Mouse (Mus musculus): ENCODE results near the gene Cyb561d2. TPM values are rescaled to one million over a fixed set of nuclear protein-coding genes. Genes with fewer than 3 reads are reported as not detected.
A peak's percentile ranks its signal among the peaks of the same experiment; 100 is the strongest.
"Not testable (repeated sequence)": the region's sequence is repeated elsewhere in the genome, so short reads cannot be mapped to it uniquely, and the experiment has no call there.

The Cyb561d2 gene
- polyA plus RNA-seq, 1 experiment from 2014 or later = 35.1 TPM

- Histone ChIP-seq H3K4me3 (replicated peaks; ENCODE audit: low read depth, low read length) (peak within 1 kb of the TSS; percentile 85), H3K27me3 (ENCODE audit: control insufficient read depth, insufficient read depth, low read length) (no peaks in the 10 kb centered on the region), H3K9ac (replicated peaks; ENCODE audit: low read length) (peak within 1 kb of the TSS; percentile 80), H3K27ac (replicated peaks; ENCODE audit: low read depth, low read length) (peak within 1 kb of the TSS; percentile 88), H3K4me1 (ENCODE audit: control insufficient read depth, insufficient read depth, low read length) (peaks cover 40% of the 10 kb centered on the region), H3K4me2 (ENCODE audit: low read length) (peak within 1 kb of the TSS; percentile 83), H3K9me3 (ENCODE audit: control insufficient read depth, low read length) (no peaks in the 10 kb centered on the region), H3K36me3 (ENCODE audit: control insufficient read depth, insufficient read depth, low read length) (peaks cover 49% of the 10 kb centered on the region)
- 6% methylated on average over 18 of the region's 18 CpGs for WGBS
- ATAC-seq (ENCODE audit: low FRiP score, low TSS enrichment) (no peak), DNase-seq (peak; percentile 39)
These were observed 25.8 kb upstream of the Cyb561d2 start, which contains the start of gene Hyal2 for GRCm38 (mm10) chr9:107567702-107568319. Gene Hyal2, plus strand, starts transcription at chr9:107567945.

GRCm38 (mm10) chr9:107566855-107567254 lies 24.9 kb upstream of the Cyb561d2 start:
- Histone ChIP-seq H3K27ac (replicated peaks; ENCODE audit: low read depth, low read length) (no peak overlapping the region; the same call in 1 of the 2 replicates), H3K36me3 (ENCODE audit: control insufficient read depth, insufficient read depth, low read length) (peaks cover 46% of the 10 kb centered on the region), H3K27me3 (ENCODE audit: control insufficient read depth, insufficient read depth, low read length) (no peaks in the 10 kb centered on the region), H3K4me1 (ENCODE audit: control insufficient read depth, insufficient read depth, low read length) (peaks cover 43% of the 10 kb centered on the region), H3K4me2 (ENCODE audit: low read length) (0 out of 2 replicates have a peak overlapping the region, but pooled peaks have one; percentile 83), H3K9ac (replicated peaks; ENCODE audit: low read length) (no peak overlapping the region), H3K9me3 (ENCODE audit: control insufficient read depth, low read length) (no peaks in the 10 kb centered on the region), H3K4me3 (replicated peaks; ENCODE audit: low read depth, low read length) (no peak overlapping the region)
- ATAC-seq (ENCODE audit: low FRiP score, low TSS enrichment) = no peak
- 73% methylated on average over 3 of the region's 3 CpGs for WGBS
- no peak for DNase-seq

GRCm38 (mm10) chr9:107566041-107566709 lies 24.2 kb upstream of the Cyb561d2 start:
- H3K4me2 ChIP-seq (ENCODE audit: low read length) = peak overlapping the region; percentile 17; the same call in 1 of the 2 replicates
- H3K4me3 ChIP-seq (replicated peaks; ENCODE audit: low read depth, low read length) = 0 out of 2 replicates have a peak overlapping the region, but pooled peaks have one; percentile 2
- H3K27ac ChIP-seq (replicated peaks; ENCODE audit: low read depth, low read length) = no peak overlapping the region
- H3K4me1 ChIP-seq (ENCODE audit: control insufficient read depth, insufficient read depth, low read length) = peaks cover 37% of the 10 kb centered on the region
- ATAC-seq (ENCODE audit: low FRiP score, low TSS enrichment) = no peak
- peak; percentile 84 for DNase-seq
- H3K36me3 ChIP-seq (ENCODE audit: control insufficient read depth, insufficient read depth, low read length) = peaks cover 46% of the 10 kb centered on the region
- H3K9ac ChIP-seq (replicated peaks; ENCODE audit: low read length) = no peak overlapping the region
- 63% methylated on average over 15 of the region's 15 CpGs for WGBS
- no peaks in the 10 kb centered on the region for H3K9me3 ChIP-seq (ENCODE audit: control insufficient read depth, low read length)
- no peaks in the 10 kb centered on the region for H3K27me3 ChIP-seq (ENCODE audit: control insufficient read depth, insufficient read depth, low read length)

GRCm38 (mm10) chr9:107565556-107565955 lies 23.6 kb upstream of the Cyb561d2 start:
- not testable (repeated sequence) for H3K4me3 ChIP-seq (replicated peaks; ENCODE audit: low read depth, low read length); ATAC-seq (ENCODE audit: low FRiP score, low TSS enrichment)

GRCm38 (mm10) chr9:107563029-107563581 lies 21.1 kb upstream of the Cyb561d2 start, which contains the start of gene Tusc2:
Gene Tusc2, plus strand, starts transcription at chr9:107563255.
- peaks cover 19% of the 10 kb centered on the region for H3K4me1 ChIP-seq (ENCODE audit: control insufficient read depth, insufficient read depth, low read length)
- ATAC-seq (ENCODE audit: low FRiP score, low TSS enrichment) (peak; percentile 96), DNase-seq (peak; percentile 95)
- H3K36me3 ChIP-seq (ENCODE audit: control insufficient read depth, insufficient read depth, low read length) = peaks cover 68% of the 10 kb centered on the region
- H3K9ac ChIP-seq (replicated peaks; ENCODE audit: low read length) = peak within 1 kb of the TSS; percentile 77
- H3K27me3 ChIP-seq (ENCODE audit: control insufficient read depth, insufficient read depth, low read length) = no peaks in the 10 kb centered on the region
- peak within 1 kb of the TSS; percentile 71 for H3K4me2 ChIP-seq (ENCODE audit: low read length)
- H3K27ac ChIP-seq (replicated peaks; ENCODE audit: low read depth, low read length) = peak within 1 kb of the TSS; percentile 62
- WGBS = under 1% methylated on average over 46 of the region's 46 CpGs
- no peaks in the 10 kb centered on the region for H3K9me3 ChIP-seq (ENCODE audit: control insufficient read depth, low read length)
- H3K4me3 ChIP-seq (replicated peaks; ENCODE audit: low read depth, low read length) = peak within 1 kb of the TSS; percentile 78

More at GRCm38 (mm10) chr9:107565556-107565955, 23.6 kb upstream of the Cyb561d2 start:
- not testable (repeated sequence) for H3K27me3 ChIP-seq (ENCODE audit: control insufficient read depth, insufficient read depth, low read length); H3K9ac ChIP-seq (replicated peaks; ENCODE audit: low read length); H3K9me3 ChIP-seq (ENCODE audit: control insufficient read depth, low read length); DNase-seq; H3K4me2 ChIP-seq (ENCODE audit: low read length); H3K27ac ChIP-seq (replicated peaks; ENCODE audit: low read depth, low read length)
- Histone ChIP-seq H3K4me1 (ENCODE audit: control insufficient read depth, insufficient read depth, low read length) (peaks cover 31% of the 10 kb centered on the region), H3K36me3 (ENCODE audit: control insufficient read depth, insufficient read depth, low read length) (peaks cover 46% of the 10 kb centered on the region)
- WGBS = 45% methylated on average over 5 of the region's 5 CpGs

- H3K27ac ChIP-seq (replicated peaks; ENCODE audit: low read depth, low read length) = no peak overlapping the region
- peaks cover 46% of the 10 kb centered on the region for H3K36me3 ChIP-seq (ENCODE audit: control insufficient read depth, insufficient read depth, low read length)
- 0 out of 2 replicates have a peak overlapping the region, but pooled peaks have one; percentile 73 for H3K4me3 ChIP-seq (replicated peaks; ENCODE audit: low read depth, low read length)
- H3K27me3 ChIP-seq (ENCODE audit: control insufficient read depth, insufficient read depth, low read length) = peaks cover 17% of the 10 kb centered on the region
- H3K4me2 ChIP-seq (ENCODE audit: low read length) = peak overlapping the region; percentile 92
- peaks cover 23% of the 10 kb centered on the region for H3K4me1 ChIP-seq (ENCODE audit: control insufficient read depth, insufficient read depth, low read length)
- ATAC-seq (ENCODE audit: low FRiP score, low TSS enrichment) = no peak
- WGBS = 83% methylated on average over 3 of the region's 3 CpGs
- no peaks in the 10 kb centered on the region for H3K9me3 ChIP-seq (ENCODE audit: control insufficient read depth, low read length)
- H3K9ac ChIP-seq (replicated peaks; ENCODE audit: low read length) = peak overlapping the region; percentile 76; the same call in 1 of the 2 replicates
- DNase-seq = no peak
These were observed 14.4 kb upstream of the Cyb561d2 start for GRCm38 (mm10) chr9:107556346-107556745.

GRCm38 (mm10) chr9:107555701-107556100 lies 13.7 kb upstream of the Cyb561d2 start:
- Histone ChIP-seq H3K36me3 (ENCODE audit: control insufficient read depth, insufficient read depth, low read length) (peaks cover 40% of the 10 kb centered on the region), H3K9ac (replicated peaks; ENCODE audit: low read length) (peak overlapping the region; percentile 76; the same call in 1 of the 2 replicates), H3K27me3 (ENCODE audit: control insufficient read depth, insufficient read depth, low read length) (peaks cover 23% of the 10 kb centered on the region), H3K9me3 (ENCODE audit: control insufficient read depth, low read length) (no peaks in the 10 kb centered on the region), H3K4me3 (replicated peaks; ENCODE audit: low read depth, low read length) (peak overlapping the region; percentile 73), H3K4me2 (ENCODE audit: low read length) (peak overlapping the region; percentile 92), H3K27ac (replicated peaks; ENCODE audit: low read depth, low read length) (no peak overlapping the region), H3K4me1 (ENCODE audit: control insufficient read depth, insufficient read depth, low read length) (peaks cover 26% of the 10 kb centered on the region)
- ATAC-seq (ENCODE audit: low FRiP score, low TSS enrichment) = no peak
- no peak for DNase-seq
- WGBS = 48% methylated on average over 2 of the region's 2 CpGs

- H3K9ac ChIP-seq (replicated peaks; ENCODE audit: low read length) = peak overlapping the region; percentile 76
- peak overlapping the region; percentile 88 for H3K27ac ChIP-seq (replicated peaks; ENCODE audit: low read depth, low read length)
- WGBS = under 1% methylated on average over 23 of the region's 23 CpGs
- peak overlapping the region; percentile 73 for H3K4me3 ChIP-seq (replicated peaks; ENCODE audit: low read depth, low read length)
- H3K36me3 ChIP-seq (ENCODE audit: control insufficient read depth, insufficient read depth, low read length) = peaks cover 33% of the 10 kb centered on the region
- peaks cover 26% of the 10 kb centered on the region for H3K4me1 ChIP-seq (ENCODE audit: control insufficient read depth, insufficient read depth, low read length)
- no peaks in the 10 kb centered on the region for H3K9me3 ChIP-seq (ENCODE audit: control insufficient read depth, low read length)
- H3K27me3 ChIP-seq (ENCODE audit: control insufficient read depth, insufficient read depth, low read length) = peaks cover 30% of the 10 kb centered on the region
- DNase-seq (peak; percentile 54), ATAC-seq (ENCODE audit: low FRiP score, low TSS enrichment) (no peak)
- peak overlapping the region; percentile 92 for H3K4me2 ChIP-seq (ENCODE audit: low read length)
These were observed 13.1 kb upstream of the Cyb561d2 start for GRCm38 (mm10) chr9:107555031-107555457.

Data from midbrain, embryonic 14.5 days (tissue).